Mouse (Mus musculus): ENCODE results near the gene Arhgap33.
"Not testable (repeated sequence)": the region's sequence is repeated elsewhere in the genome, so short reads cannot be mapped to it uniquely, and the experiment has no call there.

Arhgap33 gene

GRCm38 (mm10) chr7:30492765-30493164 lies 42.1 kb downstream of the Arhgap33 start:
- DNase-seq: peak; percentile 88 to 93

GRCm38 (mm10) chr7:30490957-30491307 lies 43.9 kb downstream of the Arhgap33 start:
- DNase-seq: no peak

- peak; percentile 58 to 64 for DNase-seq
Observed at GRCm38 (mm10) chr7:30490251-30490956, 44.5 kb downstream of the Arhgap33 start.

GRCm38 (mm10) chr7:30484250-30484649 lies 50.6 kb downstream of the Arhgap33 start:
- no peak for DNase-seq

GRCm38 (mm10) chr7:30477415-30478381 lies 57.2 kb downstream of the Arhgap33 start:
- DNase-seq: peak; percentile 24 to 29

GRCm38 (mm10) chr7:30476136-30476535 lies 58.7 kb downstream of the Arhgap33 start:
- not testable (repeated sequence) for DNase-seq

DNA sequence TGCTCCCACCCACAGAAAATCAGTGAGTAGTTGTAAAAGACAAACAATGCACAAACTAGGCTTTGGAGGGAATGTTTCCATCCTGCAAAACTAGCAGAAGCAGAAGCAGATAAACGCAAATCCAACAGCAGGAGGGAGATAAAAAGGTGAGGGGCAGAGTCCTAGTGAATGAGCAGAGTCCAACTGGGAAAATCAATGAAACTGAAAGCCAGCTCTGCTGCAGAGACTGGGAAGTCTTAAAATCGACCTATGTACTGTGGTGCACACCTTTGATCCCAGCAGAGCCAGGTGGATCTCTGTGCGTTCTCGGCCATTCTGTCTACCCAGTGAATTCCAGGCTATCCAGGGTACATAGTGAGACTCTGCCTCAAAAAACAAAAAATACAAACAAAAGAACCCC lies 59.9 kb downstream of the Arhgap33 start:
- DNase-seq: no peak

- DNase-seq: peak; percentile 29 to 30
Observed at GRCm38 (mm10) chr7:30472411-30472810, 62.4 kb downstream of the Arhgap33 start.
